Mouse (Mus musculus): Measurements from ENCODE around the gene Jph4.

Gene Jph4

GRCm38 (mm10) chr14:55063581-55064381 is 53.0 kb downstream of the Jph4 start:
- DNase-seq (ENCODE audit: low read depth): no peak

GRCm38 (mm10) chr14:55063117-55063516 is 53.6 kb downstream of the Jph4 start:
- no peak for DNase-seq (ENCODE audit: low read depth)

- DNase-seq (ENCODE audit: low read depth): no peak
These were observed 54.1 kb downstream of the Jph4 start for GRCm38 (mm10) chr14:55062626-55063025.

- DNase-seq (ENCODE audit: low read depth): no peak
These were observed 54.9 kb downstream of the Jph4 start for GRCm38 (mm10) chr14:55061845-55062244.

GRCm38 (mm10) chr14:55059931-55060330 is 56.8 kb downstream of the Jph4 start:
- DNase-seq (ENCODE audit: low read depth): no peak

GRCm38 (mm10) chr14:55059009-55059408 is 57.7 kb downstream of the Jph4 start:
- no peak for DNase-seq (ENCODE audit: low read depth)

Data from NIH3T3 (cell line).